Mouse (Mus musculus) limb, embryonic 11.5 days (tissue): ENCODE measurements around the gene Foxp2. TPM values are rescaled to one million over a fixed set of nuclear protein-coding genes. Genes with fewer than 3 reads are reported as not detected.

Source experiments
- ATAC-seq: fragments of 200-750 bp; cut with Nextera tagmentation; 2 replicates; pipeline ENCODE4 v1.8.0; 2017; ENCODE audit warnings: low read depth; ENCODE audit not compliant: insufficient number of reproducible peaks, low FRiP score, low TSS enrichment
- DNase-seq: peaks from one replicate; pipeline ENCODE4 v3.0.0-alpha.2; 2015; ENCODE audit warnings: low spot score
- H3K27ac ChIP-seq: fragments of 300-500 bp; sonication (generic); replicated peaks from 2 replicates; pipeline ENCODE4 v1.5.1; 2014; ENCODE audit warnings: low read depth, mild to moderate bottlenecking, low read length
- H3K27me3 ChIP-seq: fragments of 300-500 bp; sonication (generic); 2 replicates; pipeline ENCODE4 v1.6.1; 2014; ENCODE audit warnings: mild to moderate bottlenecking, low read length, mixed read lengths; ENCODE audit not compliant: control insufficient read depth, insufficient read depth
- H3K36me3 ChIP-seq: fragments of 300-500 bp; sonication (generic); 2 replicates; pipeline ENCODE4 v1.6.1; 2014; ENCODE audit warnings: mild to moderate bottlenecking, low read length, moderate library complexity, mixed read lengths; ENCODE audit not compliant: control insufficient read depth, insufficient read depth
- H3K4me1 ChIP-seq: fragments of 300-500 bp; sonication (generic); 2 replicates; pipeline ENCODE4 v1.6.1; 2014; ENCODE audit warnings: low read length, mixed read lengths; ENCODE audit not compliant: control insufficient read depth, insufficient read depth
- H3K4me2 ChIP-seq: fragments of 300-500 bp; sonication (generic); 2 replicates; pipeline ENCODE4 v1.6.1; 2014; ENCODE audit warnings: low read depth, mild to moderate bottlenecking, moderate library complexity; ENCODE audit not compliant: severe bottlenecking
- H3K4me3 ChIP-seq: fragments of 300-500 bp; sonication (generic); 2 replicates; pipeline ENCODE4 v1.5.1; 2014; ENCODE audit warnings: low read depth, low read length
- H3K9ac ChIP-seq: fragments of 300-500 bp; sonication (generic); 2 replicates; pipeline ENCODE4 v1.6.1; 2014; ENCODE audit warnings: mild to moderate bottlenecking, low read length
- H3K9me3 ChIP-seq: fragments of 300-500 bp; sonication (generic); 2 replicates; pipeline ENCODE4 v1.6.1; 2016; ENCODE audit warnings: low read length; ENCODE audit not compliant: control insufficient read depth
- WGBS: fragments of 180-500 bp; shearing (Covaris S2); extraction: QIAGEN DNeasy Blood & Tissue Kit; methylation state at CpG from one replicate; pipeline ENCODE4 v1.1.7; 2014; 5-methylcytosine and 5-hydroxymethylcytosine counted together
- microRNA-seq: library from miRNA; unstranded; fragments of <30 nt; microRNA quantifications from one replicate; pipeline ENCODE4, GENCODE M21; 2016
- polyA plus RNA-seq: library from polyadenylated mRNA; unstranded; fragments of >200 nt; fragmentation: Nextera tagmentation; extraction: Ambion mirVana; gene quantifications from 2 replicates; pipeline ENCODE4 v1.2.1, GENCODE M21; 2014

Foxp2 gene
- polyA plus RNA-seq, 1 experiment from 2014 or later, result 24.2 TPM

- Histone ChIP-seq H3K4me3 (no peak overlapping the region), H3K9me3 (no peaks in the 10 kb centered on the region), H3K9ac (no peak overlapping the region), H3K4me1 (peaks cover 4% of the 10 kb centered on the region), H3K27me3 (no peaks in the 10 kb centered on the region), H3K27ac (no peak overlapping the region), H3K36me3 (no peaks in the 10 kb centered on the region), H3K4me2 (no peak overlapping the region)
- WGBS, result 46% methylated on average over 4 of the region's 4 CpGs
- no peak for ATAC-seq
- DNase-seq, result peak; percentile 25
Observed at GRCm38 (mm10) chr6:15415099-15415498, 514.0 kb downstream of the Foxp2 start.

DNA sequence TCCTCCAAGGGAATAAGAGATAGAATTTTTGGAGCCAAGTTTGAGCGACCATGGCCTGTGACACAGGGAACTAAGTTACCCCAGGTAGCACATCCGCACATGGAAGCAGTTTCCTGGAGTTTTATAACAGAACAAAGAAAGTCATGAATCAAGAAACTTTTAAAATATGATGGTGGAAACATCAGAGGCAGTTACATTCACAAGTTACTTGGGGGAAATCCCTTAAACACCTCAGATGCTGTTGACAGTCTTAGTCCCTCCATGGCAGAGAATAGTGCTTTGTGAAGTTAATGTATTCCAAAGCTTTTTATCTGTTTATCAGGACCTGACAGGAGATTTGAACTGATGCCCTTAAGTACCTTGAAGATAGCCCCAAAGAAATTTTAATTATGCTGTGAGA is 558.6 kb downstream of the Foxp2 start:
- Histone ChIP-seq H3K27ac (no peak overlapping the region), H3K36me3 (no peaks in the 10 kb centered on the region), H3K27me3 (no peaks in the 10 kb centered on the region), H3K4me1 (no peaks in the 10 kb centered on the region), H3K4me2 (no peak overlapping the region), H3K4me3 (no peak overlapping the region), H3K9ac (no peak overlapping the region), H3K9me3 (no peaks in the 10 kb centered on the region)
- ATAC-seq (no peak), DNase-seq (no peak)
- 88% methylated on average over 2 of the region's 2 CpGs for WGBS

DNA sequence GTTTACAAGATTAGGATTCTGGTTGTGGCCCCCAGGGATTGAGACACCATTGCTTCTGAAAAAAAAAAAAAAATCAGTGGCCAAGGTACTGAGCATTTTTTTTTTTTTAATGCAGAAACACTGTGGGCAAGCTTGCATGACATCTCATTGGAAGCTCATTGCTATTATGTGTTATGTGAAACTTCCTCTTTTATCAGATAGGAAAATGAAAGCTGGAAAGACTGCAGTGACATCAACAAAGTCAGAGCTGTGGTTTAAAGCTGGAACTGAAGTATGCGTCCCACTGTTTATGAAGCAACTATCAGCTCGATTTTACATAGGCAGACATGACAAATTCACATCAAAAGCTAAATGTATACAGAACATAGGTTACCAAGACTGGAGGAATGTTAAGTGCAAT is 562.2 kb downstream of the Foxp2 start:
- Histone ChIP-seq H3K4me2 (no peak overlapping the region), H3K4me1 (no peaks in the 10 kb centered on the region), H3K27ac (no peak overlapping the region), H3K9me3 (no peaks in the 10 kb centered on the region), H3K27me3 (no peaks in the 10 kb centered on the region), H3K4me3 (no peak overlapping the region), H3K36me3 (no peaks in the 10 kb centered on the region), H3K9ac (no peak overlapping the region)
- DNase-seq (no peak), ATAC-seq (no peak)
- 87% methylated on average over 2 of the region's 2 CpGs for WGBS

- no peaks in the 10 kb centered on the region for H3K36me3 ChIP-seq
- no peaks in the 10 kb centered on the region for H3K4me1 ChIP-seq
- DNase-seq (no peak), ATAC-seq (no peak)
- no peak overlapping the region for H3K4me3 ChIP-seq
- H3K9ac ChIP-seq, result no peak overlapping the region
- no peaks in the 10 kb centered on the region for H3K27me3 ChIP-seq
- H3K4me2 ChIP-seq, result no peak overlapping the region
- no peaks in the 10 kb centered on the region for H3K9me3 ChIP-seq
- 67% methylated on average over 3 of the region's 3 CpGs for WGBS
- no peak overlapping the region for H3K27ac ChIP-seq
Observed at GRCm38 (mm10) chr6:15465471-15465870, 564.3 kb downstream of the Foxp2 start.

DNA sequence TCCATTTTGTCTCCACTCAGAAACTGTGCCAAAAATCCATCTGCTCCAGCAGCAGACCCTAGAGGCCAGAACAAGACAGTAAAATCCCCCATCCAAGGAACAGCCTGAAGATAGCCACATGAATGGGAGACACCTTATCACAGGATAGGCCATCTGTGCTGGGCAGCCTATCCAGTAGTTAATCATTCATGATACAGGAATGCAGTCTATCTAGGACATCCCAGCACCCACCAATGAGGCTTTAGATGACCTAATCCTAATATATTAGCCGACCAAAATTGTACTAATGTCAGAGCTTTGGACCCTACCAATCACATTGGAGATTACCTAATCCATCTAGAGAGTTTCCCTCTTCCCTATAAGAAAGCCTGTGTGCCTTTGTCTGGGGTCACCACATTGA is 565.5 kb downstream of the Foxp2 start:
- DNase-seq, result no peak
- Histone ChIP-seq H3K36me3 (no peaks in the 10 kb centered on the region), H3K27me3 (no peaks in the 10 kb centered on the region), H3K27ac (no peak overlapping the region), H3K4me2 (no peak overlapping the region), H3K9me3 (no peaks in the 10 kb centered on the region), H3K4me3 (no peak overlapping the region), H3K9ac (no peak overlapping the region), H3K4me1 (no peaks in the 10 kb centered on the region)
- 100% methylated on average over 1 of the region's 1 CpGs for WGBS
- ATAC-seq, result no peak

DNA sequence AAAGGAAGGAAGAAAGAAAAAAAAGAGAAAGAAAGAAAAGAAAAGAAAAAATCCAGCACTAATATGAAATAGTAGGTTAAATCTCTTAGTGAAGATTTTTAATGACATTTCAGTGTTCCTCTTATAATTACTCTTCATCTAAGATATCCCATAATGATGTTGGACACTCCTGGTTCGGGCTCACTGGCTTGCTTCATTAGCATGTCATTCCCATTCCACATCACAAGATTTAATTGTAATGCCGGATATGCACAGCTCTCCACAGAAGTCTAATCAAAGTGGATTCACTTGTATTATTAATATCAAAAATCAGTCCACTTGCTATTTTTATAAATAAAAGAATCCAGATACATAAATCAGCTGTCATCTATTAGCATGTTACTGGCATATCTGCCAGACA is 585.8 kb downstream of the Foxp2 start:
- no peak for DNase-seq
- Histone ChIP-seq H3K36me3 (no peaks in the 10 kb centered on the region), H3K4me3 (no peak overlapping the region), H3K9ac (no peak overlapping the region), H3K27me3 (no peaks in the 10 kb centered on the region), H3K4me1 (no peaks in the 10 kb centered on the region), H3K9me3 (no peaks in the 10 kb centered on the region), H3K4me2 (no peak overlapping the region), H3K27ac (no peak overlapping the region)
- whole genome bisulfite sequencing, result 87% methylated on average over 2 of the region's 2 CpGs
- ATAC-seq, result no peak

Small RNAs within 50 kb of the gene (microRNA-seq; reads per million reads assigned to microRNA genes)
- not detected for gene Gm25470

Other genes starting within 250 kb of the Foxp2 start
- gene Ppp1r3a, start 146.1 kb upstream of the Foxp2 start, polyA plus RNA-seq, result not detected in 2 replicates